Mouse (Mus musculus): ENCODE results near the gene Olig2.

DNA sequence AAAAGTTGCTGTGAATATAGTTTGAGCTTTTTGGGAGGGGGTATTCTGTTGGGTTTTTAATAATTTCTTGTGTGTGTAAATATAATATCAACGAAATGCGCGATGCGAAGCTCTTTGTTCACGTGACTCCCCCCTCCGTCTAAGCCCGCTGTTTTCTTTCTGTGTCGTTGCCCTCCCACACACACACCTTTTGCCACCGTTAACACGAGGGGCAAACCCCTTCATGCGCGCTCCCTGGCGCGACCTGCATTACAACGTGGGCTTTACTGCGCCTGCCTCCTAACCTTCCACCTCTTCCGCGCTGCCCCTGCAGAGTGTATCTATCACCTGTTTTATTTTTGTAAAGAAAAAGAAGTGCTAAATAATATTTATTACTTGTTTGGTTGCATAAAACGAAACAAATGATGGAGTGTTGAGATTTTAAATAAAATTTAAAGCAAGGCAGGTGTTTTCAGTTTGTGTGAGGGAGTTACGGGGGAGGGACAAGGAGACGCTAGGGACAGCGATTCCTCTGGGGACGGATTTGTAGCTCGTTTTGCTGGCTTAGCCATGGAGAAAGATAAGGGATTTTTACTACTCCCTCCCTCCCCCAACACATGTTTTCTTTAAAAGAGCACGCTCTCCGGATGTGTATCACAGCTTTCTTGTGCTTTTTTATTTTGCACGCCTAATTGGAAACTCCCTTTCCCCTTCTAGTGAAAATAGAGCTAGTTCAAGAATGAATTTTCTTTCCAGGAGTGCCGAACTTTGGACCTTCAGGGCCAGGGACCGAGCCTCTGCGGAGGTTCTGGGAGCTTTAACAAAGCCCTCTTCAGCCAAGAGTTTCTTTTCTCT lies 3.2 kb downstream of the Olig2 start:
- TF ChIP-seq CTCF (IDR thresholded peaks at IDR 0.05; ENCODE audit: control insufficient read depth, insufficient read depth, insufficient replicate concordance, low read depth, low read length), result no peak
- no peak for TF ChIP-seq POLR2A (IDR thresholded peaks at IDR 0.05; ENCODE audit: control insufficient read depth, low read depth, low read length)

Data from testis, adult 2 months (tissue).